Mouse (Mus musculus) lung, embryonic 14.5 days (tissue): ENCODE results near the gene Otop1. TPM values are rescaled to one million over a fixed set of nuclear protein-coding genes. Genes with fewer than 3 reads are reported as not detected.

Experiments used
- ATAC-seq: fragments of 200-750 bp; cut with Nextera tagmentation; 2 replicates; pipeline ENCODE4 v1.8.0; 2017; ENCODE audit warnings: mild to moderate bottlenecking, moderate TSS enrichment, moderate library complexity; ENCODE audit not compliant: insufficient read depth
- DNase-seq: peaks from one replicate; pipeline ENCODE4 v3.0.0-alpha.2; 2015
- H3K27ac ChIP-seq: fragments of 300-500 bp; sonication (generic); 2 replicates; pipeline ENCODE4 v1.5.1; 2014; ENCODE audit warnings: low read depth, mild to moderate bottlenecking, moderate library complexity
- H3K27me3 ChIP-seq: fragments of 300-500 bp; sonication (generic); 2 replicates; pipeline ENCODE4 v1.6.1; 2014; ENCODE audit warnings: low read length, control low read depth; ENCODE audit not compliant: insufficient read depth
- H3K36me3 ChIP-seq: fragments of 300-500 bp; sonication (generic); 2 replicates; pipeline ENCODE4 v1.6.1; 2014; ENCODE audit warnings: control low read depth; ENCODE audit not compliant: insufficient read depth
- H3K4me1 ChIP-seq: fragments of 300-500 bp; sonication (generic); 2 replicates; pipeline ENCODE4 v1.6.1; 2014; ENCODE audit warnings: antibody characterized with exemption, control low read depth; ENCODE audit not compliant: insufficient read depth
- H3K4me2 ChIP-seq: fragments of 300-500 bp; sonication (generic); 2 replicates; pipeline ENCODE4 v1.6.1; 2014; ENCODE audit warnings: mild to moderate bottlenecking
- H3K4me3 ChIP-seq: fragments of 300-500 bp; sonication (generic); 2 replicates; pipeline ENCODE4 v1.5.1; 2014; ENCODE audit warnings: low read depth, low read length
- H3K9ac ChIP-seq: fragments of 300-500 bp; sonication (generic); 2 replicates; pipeline ENCODE4 v1.6.1; 2014
- H3K9me3 ChIP-seq: fragments of 300-500 bp; sonication (generic); 2 replicates; pipeline ENCODE4 v1.6.1; 2016; ENCODE audit warnings: low read depth, low read length, control low read depth
- CTCF ChIP-seq: IDR thresholded peaks from 2 replicates; pipeline ENCODE4 v1.5.1; 2016; ENCODE audit warnings: antibody characterized with exemption, low read depth
- whole genome bisulfite sequencing: fragments of 180-500 bp; shearing (Covaris S2); extraction: QIAGEN DNeasy Blood & Tissue Kit; methylation state at CpG from one replicate; pipeline ENCODE4 v1.1.7; 2014; 5-methylcytosine and 5-hydroxymethylcytosine counted together
- polyA plus RNA-seq: library from polyadenylated mRNA; unstranded; fragments of >200 nt; fragmentation: Nextera tagmentation; extraction: Ambion mirVana; gene quantifications from 2 replicates; pipeline ENCODE4 v1.2.1, GENCODE M21; 2014

The Otop1 gene
- polyA plus RNA-seq, 1 experiment from 2014 or later = not detected

DNA sequence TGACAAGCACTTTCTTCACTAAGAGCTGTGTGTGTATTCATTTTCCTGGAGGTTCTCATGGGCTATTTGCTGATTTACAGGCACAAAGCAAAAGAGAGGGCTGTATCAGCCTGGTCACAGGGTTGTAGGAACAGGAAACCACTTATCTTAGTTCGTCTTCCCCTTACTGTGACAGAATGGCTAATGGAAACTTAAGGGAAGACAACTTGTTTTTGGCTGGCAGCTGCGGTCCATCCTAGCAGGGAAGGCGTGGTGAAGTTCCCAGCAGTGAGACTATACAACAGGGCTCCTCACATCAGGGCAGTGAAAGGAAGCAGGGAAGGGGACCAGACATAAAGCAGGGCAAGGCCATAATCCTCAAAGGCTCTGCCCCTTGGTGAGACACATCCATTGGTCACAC, 20.1 kb upstream of the Otop1 start:
- Histone ChIP-seq H3K36me3 (no peaks in the 10 kb centered on the region), H3K27ac (no peak overlapping the region), H3K27me3 (no peaks in the 10 kb centered on the region), H3K4me1 (no peaks in the 10 kb centered on the region), H3K9me3 (no peaks in the 10 kb centered on the region), H3K4me3 (no peak overlapping the region), H3K4me2 (no peak overlapping the region), H3K9ac (no peak overlapping the region)
- no peak for TF ChIP-seq CTCF
- WGBS = 65% methylated on average over 3 of the region's 3 CpGs
- DNase-seq (no peak), ATAC-seq (no peak)

DNA sequence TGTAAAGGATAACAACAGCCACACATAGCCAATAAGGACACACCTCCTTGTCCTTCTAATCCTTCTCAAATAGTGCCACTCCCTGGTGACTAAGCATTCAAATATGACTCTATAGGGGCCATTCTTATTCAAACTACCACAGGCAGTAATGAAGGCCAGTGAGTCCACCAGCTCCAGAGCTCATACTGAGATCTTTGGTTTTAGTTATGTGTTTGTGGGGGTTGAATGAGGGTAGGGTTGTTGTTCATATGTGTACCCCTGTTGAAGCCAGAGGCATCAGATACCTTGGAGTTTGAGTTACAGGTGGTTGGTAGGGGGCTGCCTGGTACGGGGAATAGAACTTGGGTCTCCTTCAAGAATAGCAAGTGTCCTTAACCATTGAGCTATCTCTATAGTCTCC, 19.2 kb upstream of the Otop1 start:
- 87% methylated on average over 1 of the region's 1 CpGs for WGBS
- ATAC-seq = no peak

DNA sequence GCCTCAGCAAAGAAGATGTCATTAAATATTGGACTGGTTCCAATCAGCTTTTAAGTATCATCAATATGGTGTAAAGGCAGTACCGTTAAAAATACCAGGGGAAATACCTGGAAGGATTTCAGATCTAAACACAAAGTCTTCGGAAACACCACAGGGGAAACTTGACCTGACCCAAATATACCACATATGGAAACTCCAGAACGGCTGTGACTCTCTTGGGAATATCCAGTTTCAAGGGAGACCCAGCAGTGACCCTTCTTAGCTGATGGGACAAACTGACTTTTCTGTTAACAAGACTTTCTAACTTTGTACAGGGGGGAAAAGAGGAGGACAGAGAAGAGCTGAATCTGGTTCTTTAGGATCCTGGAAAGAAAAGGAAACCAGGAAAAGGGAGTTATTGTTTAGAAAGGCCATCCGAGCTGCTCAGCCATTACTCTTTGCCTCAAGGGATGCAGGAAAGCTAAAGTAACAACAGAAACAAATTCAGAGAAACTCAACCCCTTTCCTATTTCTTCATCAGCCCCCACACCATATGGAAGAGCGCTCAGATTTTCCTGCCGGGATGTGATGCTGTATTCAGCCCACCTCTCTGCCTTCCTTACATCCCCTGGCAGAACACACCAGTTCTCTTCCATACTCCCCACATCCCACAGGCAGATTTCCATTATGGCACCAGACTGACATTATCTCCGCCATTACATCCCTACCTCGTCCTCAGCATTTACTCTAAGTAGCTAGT, 17.6 kb upstream of the Otop1 start:
- Histone ChIP-seq H3K27me3 (no peaks in the 10 kb centered on the region), H3K9me3 (no peaks in the 10 kb centered on the region), H3K27ac (no peak overlapping the region), H3K4me2 (no peak overlapping the region), H3K4me3 (no peak overlapping the region), H3K4me1 (0 out of 2 replicates have a peak, but pooled peaks cover 4% of the 10 kb centered on the region), H3K9ac (no peak overlapping the region), H3K36me3 (peaks cover 10% of the 10 kb centered on the region)
- ATAC-seq = no peak
- WGBS = 78% methylated on average over 8 of the region's 8 CpGs
- DNase-seq = no peak
- TF ChIP-seq CTCF = no peak

More for the DNA sequence above, 19.2 kb upstream of the Otop1 start:
- Histone ChIP-seq H3K9me3 (no peaks in the 10 kb centered on the region), H3K9ac (no peak overlapping the region), H3K4me1 (0 out of 2 replicates have a peak, but pooled peaks cover 4% of the 10 kb centered on the region), H3K4me2 (no peak overlapping the region), H3K36me3 (no peaks in the 10 kb centered on the region), H3K27ac (no peak overlapping the region), H3K27me3 (no peaks in the 10 kb centered on the region), H3K4me3 (no peak overlapping the region)
- no peak for DNase-seq
- TF ChIP-seq CTCF = no peak

DNA sequence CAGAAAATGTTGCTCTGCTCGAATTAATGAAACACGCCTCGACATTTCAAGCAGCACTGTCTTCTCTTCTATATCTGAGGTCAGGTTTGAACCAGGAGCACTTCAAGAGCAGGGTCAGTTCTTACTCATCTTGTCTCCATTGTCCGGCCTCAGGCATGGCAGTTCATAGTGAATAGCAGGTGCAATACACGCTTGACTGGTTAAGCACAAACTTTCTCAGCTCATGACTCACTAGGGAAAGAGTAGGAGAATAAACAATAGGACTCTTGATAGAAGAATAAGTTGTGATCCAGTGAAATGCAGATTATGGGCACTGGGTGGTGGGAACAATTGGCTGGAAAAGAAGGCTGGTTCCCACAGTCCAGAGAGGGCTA, 17.0 kb upstream of the Otop1 start:
- 86% methylated on average over 5 of the region's 5 CpGs for WGBS
- Histone ChIP-seq H3K36me3 (peaks cover 16% of the 10 kb centered on the region), H3K9ac (no peak overlapping the region), H3K4me3 (no peak overlapping the region), H3K27me3 (no peaks in the 10 kb centered on the region), H3K4me1 (0 out of 2 replicates have a peak, but pooled peaks cover 4% of the 10 kb centered on the region), H3K27ac (no peak overlapping the region), H3K4me2 (no peak overlapping the region), H3K9me3 (no peaks in the 10 kb centered on the region)
- DNase-seq = no peak
- ATAC-seq = no peak
- no peak for TF ChIP-seq CTCF

DNA sequence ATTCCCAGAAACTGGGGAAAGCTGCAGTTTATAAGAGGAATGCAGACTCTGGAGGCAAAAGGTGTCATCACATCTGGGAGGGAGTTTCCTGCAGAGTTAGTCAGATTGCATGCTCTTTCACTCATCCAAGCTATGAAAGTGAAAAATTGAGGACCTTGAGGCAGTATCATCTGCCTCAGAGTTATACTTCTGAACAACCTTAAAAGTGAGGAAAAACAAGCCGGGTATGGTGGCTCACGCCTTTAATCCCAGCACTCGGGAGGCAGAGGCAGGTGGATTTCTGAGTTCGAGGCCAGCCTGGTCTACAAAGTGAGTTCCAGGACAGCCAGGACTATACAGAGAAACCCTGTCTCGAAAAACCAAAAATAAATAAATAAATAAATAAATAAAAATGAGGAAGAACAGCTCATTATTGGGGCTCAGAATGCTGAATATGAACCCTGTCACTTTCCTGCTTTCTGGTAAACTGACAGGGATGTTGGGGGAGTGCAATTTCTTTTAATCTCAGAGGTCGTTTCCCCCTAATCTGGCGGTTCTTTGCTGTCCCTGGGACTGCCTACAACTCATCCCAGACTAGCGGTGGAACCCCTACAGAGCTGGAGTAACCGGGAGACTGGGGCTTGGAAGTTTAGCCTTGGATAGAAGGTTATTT, 16.2 kb upstream of the Otop1 start:
- H3K27ac ChIP-seq = peak overlapping the region; percentile 78
- peak overlapping the region; percentile 78 for H3K4me2 ChIP-seq
- H3K9me3 ChIP-seq = no peaks in the 10 kb centered on the region
- H3K4me1 ChIP-seq = 0 out of 2 replicates have a peak, but pooled peaks cover 4% of the 10 kb centered on the region
- H3K4me3 ChIP-seq = peak overlapping the region; percentile 59
- peaks cover 24% of the 10 kb centered on the region for H3K36me3 ChIP-seq
- DNase-seq (no peak), ATAC-seq (peak; percentile 40; the same call in 1 of the 2 replicates)
- WGBS = 37% methylated on average over 9 of the region's 9 CpGs
- no peak for TF ChIP-seq CTCF
- peak overlapping the region; percentile 63 for H3K9ac ChIP-seq
- H3K27me3 ChIP-seq = no peaks in the 10 kb centered on the region

DNA sequence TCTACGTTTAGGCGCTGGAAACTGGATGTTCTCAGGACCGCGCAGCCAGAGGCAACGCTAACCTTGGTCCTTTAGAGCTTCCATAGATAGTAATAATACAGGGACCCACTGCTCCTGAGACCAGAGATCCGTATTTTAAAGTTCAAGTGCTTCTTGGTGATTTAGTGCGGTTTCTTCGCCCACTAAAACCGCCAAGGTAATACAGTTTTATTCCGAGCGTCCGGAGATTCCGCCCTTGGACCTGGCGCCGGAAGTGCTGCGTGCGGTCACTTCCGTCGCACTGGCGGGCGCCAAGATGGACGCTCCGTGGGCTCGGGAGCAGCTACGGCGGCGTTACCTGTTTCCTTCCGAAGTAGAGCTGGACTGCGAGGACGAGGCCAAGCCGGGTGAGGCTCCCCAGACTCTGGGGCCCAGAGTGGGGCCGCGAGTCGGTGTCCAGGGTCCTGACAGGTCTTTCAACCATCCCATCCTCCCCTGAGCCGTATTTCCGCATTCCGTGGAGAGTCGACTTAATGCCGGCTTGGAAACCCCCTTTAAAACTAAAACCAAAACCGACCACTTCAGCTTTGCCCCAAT, 15.6 kb upstream of the Otop1 start, which contains the start of gene Tmem128:
TSS of gene Tmem128 (plus strand) at position 79 of the 576 bp plus-strand sequence.
- H3K9ac ChIP-seq = peak within 1 kb of the TSS; percentile 63
- H3K36me3 ChIP-seq = peaks cover 30% of the 10 kb centered on the region
- no peak for TF ChIP-seq CTCF
- 0 out of 2 replicates have a peak, but pooled peaks cover 4% of the 10 kb centered on the region for H3K4me1 ChIP-seq
- H3K4me3 ChIP-seq = peak within 1 kb of the TSS; percentile 59
- no peaks in the 10 kb centered on the region for H3K27me3 ChIP-seq
- H3K9me3 ChIP-seq = no peaks in the 10 kb centered on the region
- under 1% methylated on average over 40 of the region's 40 CpGs for WGBS
- H3K4me2 ChIP-seq = peak within 1 kb of the TSS; percentile 78
- ATAC-seq = peak; percentile 77
- peak; percentile 86 for DNase-seq
- peak within 1 kb of the TSS; percentile 78 for H3K27ac ChIP-seq

DNA sequence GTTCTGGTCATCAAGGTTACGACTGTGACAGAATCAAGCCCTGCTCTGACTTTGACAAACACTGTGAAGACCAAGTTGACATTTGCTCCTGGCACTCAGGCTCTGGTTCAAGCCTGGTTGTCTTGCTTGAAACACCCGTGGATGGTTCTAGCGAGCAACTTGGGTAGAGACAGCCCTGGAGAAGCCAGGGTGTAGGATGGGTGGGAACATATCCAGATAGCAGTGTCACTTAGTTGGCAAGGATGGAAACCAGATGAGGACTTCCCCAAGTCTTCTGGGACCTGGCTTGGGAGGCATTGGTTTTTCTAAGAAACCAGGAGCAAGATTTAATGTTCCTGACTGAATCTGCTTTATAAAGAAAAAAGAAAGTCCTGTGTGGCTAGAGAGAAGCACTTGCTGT, 4.8 kb upstream of the Otop1 start:
- WGBS = 87% methylated on average over 3 of the region's 3 CpGs
- Histone ChIP-seq H3K27me3 (peaks cover 10% of the 10 kb centered on the region), H3K9me3 (no peaks in the 10 kb centered on the region), H3K4me2 (no peak overlapping the region), H3K4me1 (no peaks in the 10 kb centered on the region), H3K9ac (no peak overlapping the region), H3K36me3 (peaks cover 48% of the 10 kb centered on the region), H3K4me3 (no peak overlapping the region), H3K27ac (no peak overlapping the region)
- TF ChIP-seq CTCF = no peak
- DNase-seq (no peak), ATAC-seq (no peak)
